Mouse (Mus musculus) bone marrow macrophage, adult 2 months (primary cell): Measurements from ENCODE around the gene Slc35e3. TPM values are rescaled to one million over a fixed set of nuclear protein-coding genes. Genes with fewer than 3 reads are reported as not detected.

Experiments used
- H3K27ac ChIP-seq: 2 replicates; pipeline ENCODE4 v1.5.1; 2012; ENCODE audit warnings: low read depth, low read length; ENCODE audit not compliant: insufficient read depth
- H3K4me1 ChIP-seq: 2 replicates; pipeline ENCODE4 v1.6.1; 2012; ENCODE audit warnings: low read length; ENCODE audit not compliant: control insufficient read depth, insufficient read depth
- H3K4me3 ChIP-seq: 2 replicates; pipeline ENCODE4 v1.5.1; 2012; ENCODE audit warnings: mild to moderate bottlenecking, low read length, moderate library complexity; ENCODE audit not compliant: insufficient read depth
- CTCF ChIP-seq: IDR thresholded peaks from 2 replicates; pipeline ENCODE4 v1.5.1; 2012; ENCODE audit warnings: low read depth, mild to moderate bottlenecking, low read length, moderate library complexity
- POLR2A ChIP-seq: IDR thresholded peaks from 2 replicates; pipeline ENCODE4 v1.6.1; 2012; ENCODE audit warnings: mild to moderate bottlenecking, low read depth, low read length, borderline replicate concordance
- polyA plus RNA-seq: library from polyadenylated mRNA; stranded (reverse); fragments of >200 nt; gene quantifications from 2 replicates; pipeline ENCODE4 v1.2.4, GENCODE M21; 2012; ENCODE audit not compliant: missing spikeins, insufficient read depth, insufficient read length

Gene Slc35e3
- polyA plus RNA-seq, 1 experiment, result 5.4 TPM

DNA sequence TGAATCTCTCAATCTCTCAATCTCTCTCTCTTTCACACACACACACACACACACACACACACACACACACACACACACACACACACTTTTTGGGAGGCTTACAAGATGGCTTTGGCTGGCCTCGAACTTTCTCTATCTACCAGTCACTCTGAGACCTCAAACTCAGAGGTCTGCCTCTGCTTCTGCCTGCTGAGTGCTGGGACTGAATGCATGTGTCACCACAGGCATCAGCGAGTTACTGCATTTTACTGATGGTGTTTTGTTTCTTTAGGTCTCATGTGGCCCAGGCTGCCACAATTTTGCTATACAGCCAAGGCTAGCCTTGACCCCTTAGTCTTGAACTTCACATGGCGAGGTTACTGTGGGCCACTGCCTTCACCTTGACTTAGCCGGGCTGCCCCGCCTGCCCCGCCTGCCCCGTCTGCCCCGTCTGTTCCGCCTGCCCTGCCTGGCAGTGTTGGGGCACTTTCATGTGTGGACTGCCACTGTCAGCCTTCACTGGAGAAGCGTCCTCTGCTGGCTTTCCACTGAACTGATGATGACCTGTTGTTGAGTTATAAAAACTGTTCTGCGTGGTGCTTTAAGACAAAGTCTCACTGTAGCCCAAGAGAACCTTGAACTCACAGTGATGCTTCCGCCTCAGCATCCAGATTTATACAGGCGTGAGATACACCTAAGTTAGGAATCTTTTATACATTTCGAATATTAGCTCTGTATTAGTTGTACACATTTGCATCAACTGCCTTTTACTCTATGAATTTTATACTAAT lies 36.5 kb upstream of the Slc35e3 start:
- Histone ChIP-seq H3K4me3 (no peak overlapping the region), H3K27ac (no peak overlapping the region), H3K4me1 (no peaks in the 10 kb centered on the region)
- no peak for TF ChIP-seq POLR2A
- TF ChIP-seq CTCF, result no peak

DNA sequence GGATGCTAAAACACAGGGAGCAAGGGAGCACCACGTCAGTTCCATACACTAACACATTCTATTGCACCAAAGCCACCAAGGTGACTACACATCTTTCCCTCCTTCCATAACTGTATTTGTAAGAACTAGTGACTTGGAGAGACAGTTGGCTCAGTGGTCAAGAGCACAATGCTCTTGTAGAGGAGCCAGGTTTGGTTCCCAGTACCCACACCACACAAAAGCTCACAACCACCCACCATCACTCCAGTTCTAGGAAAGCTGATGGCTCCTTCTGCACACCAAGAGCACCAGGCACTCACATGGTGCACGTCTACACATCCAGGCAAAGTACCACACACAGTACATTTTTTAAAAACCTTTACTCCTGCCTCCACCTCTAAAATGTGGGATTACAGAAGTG lies 35.9 kb upstream of the Slc35e3 start:
- Histone ChIP-seq H3K27ac (no peak overlapping the region), H3K4me1 (no peaks in the 10 kb centered on the region), H3K4me3 (no peak overlapping the region)
- TF ChIP-seq POLR2A (no peak), CTCF (no peak)

DNA sequence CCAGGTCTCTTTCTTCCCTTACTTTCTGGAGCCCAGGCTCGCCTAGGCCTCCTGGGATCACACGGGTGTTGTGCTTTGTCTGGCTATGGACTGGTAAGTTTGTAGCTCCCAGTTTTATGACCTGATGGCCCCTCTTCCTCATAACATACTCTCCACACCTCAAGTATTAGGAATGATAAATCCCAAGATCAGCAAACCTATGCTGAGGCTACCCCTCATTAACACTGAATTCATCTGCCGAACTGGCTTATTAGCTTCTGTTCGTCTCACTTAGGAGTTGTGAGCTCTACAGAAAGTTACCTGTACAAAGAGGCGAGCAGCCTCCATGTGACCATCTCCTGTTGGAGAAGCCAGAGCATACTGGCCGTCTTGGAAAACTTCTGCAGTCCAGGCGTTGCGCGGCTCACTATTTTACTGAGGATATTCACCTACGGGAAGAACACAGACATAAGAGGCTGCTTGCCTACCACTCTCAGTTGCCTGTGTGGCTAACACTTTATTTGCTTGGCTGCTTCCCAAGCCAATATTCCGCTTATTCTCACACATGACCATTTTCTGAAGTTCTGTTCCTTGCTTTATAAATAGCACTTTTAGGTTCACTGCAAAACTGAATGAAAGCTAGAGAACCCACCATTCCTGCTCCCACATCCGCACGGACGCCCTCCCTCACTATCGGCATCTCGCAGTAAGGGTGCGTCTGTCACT lies 35.0 kb upstream of the Slc35e3 start:
- Histone ChIP-seq H3K27ac (no peak overlapping the region), H3K4me1 (no peaks in the 10 kb centered on the region), H3K4me3 (no peak overlapping the region)
- no peak for TF ChIP-seq CTCF
- no peak for TF ChIP-seq POLR2A

DNA sequence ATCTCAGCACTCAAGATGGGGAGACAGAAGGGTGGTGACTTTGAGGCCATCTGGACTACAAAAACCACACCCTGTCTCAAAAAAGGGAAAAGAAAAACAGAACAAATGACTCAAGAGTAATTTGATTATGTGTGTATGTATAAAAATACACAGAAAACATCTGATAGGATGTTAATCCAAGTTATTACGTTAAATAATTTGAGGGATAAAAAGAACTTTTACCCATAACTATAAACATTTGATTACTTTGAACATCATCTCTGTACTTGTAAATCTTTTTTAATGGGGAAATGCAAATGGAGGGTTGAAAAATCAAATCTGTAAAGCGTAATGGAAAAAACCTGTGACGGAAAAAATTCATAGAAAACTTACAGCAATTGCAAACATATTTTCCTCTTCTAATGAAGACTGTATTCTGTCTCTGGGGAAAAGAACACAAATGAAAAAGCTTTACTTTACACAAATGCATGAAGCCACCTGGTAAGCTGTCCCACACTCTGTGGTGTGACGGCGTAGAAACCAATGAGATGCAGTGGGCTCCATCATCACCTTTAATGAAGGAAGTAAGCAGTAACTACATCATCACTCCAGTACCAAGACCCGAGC lies 34.2 kb upstream of the Slc35e3 start:
- TF ChIP-seq POLR2A (no peak), CTCF (no peak)
- H3K4me3 ChIP-seq, result no peak overlapping the region
- no peaks in the 10 kb centered on the region for H3K4me1 ChIP-seq
- no peak overlapping the region for H3K27ac ChIP-seq

DNA sequence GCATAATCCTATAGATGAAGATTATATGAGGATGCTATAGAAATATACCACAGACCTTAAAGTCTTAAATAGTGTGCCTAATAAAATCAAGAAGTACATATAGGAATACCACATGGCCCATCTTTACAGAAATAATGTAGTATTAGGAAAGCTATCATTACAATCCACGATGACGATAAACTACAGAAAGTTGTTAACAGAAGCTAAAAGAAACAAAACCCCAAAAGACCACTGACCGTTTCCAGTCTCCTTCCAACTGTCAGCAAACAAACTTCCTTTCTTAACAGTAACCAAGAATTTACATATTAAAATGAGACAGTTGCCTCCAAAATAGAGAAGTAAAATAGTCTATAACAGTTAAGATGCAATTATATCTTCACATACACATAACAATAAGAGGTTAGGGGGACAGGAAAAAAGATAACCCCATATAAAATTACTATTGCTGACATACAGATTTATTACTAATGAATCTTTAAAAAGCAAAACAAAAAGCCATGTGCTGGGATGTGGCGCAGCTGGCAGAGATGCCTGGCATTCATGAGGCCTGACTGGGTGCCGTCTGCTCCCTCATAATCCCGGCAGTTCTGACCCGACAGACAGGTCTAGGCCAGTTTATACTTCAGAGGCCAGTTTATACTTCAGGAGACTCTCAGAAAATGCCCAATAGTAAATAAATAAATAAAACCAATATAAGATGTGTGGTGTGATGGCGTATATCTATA lies 33.6 kb upstream of the Slc35e3 start:
- Histone ChIP-seq H3K4me1 (no peaks in the 10 kb centered on the region), H3K4me3 (no peak overlapping the region), H3K27ac (no peak overlapping the region)
- TF ChIP-seq POLR2A, result no peak
- TF ChIP-seq CTCF, result no peak

DNA sequence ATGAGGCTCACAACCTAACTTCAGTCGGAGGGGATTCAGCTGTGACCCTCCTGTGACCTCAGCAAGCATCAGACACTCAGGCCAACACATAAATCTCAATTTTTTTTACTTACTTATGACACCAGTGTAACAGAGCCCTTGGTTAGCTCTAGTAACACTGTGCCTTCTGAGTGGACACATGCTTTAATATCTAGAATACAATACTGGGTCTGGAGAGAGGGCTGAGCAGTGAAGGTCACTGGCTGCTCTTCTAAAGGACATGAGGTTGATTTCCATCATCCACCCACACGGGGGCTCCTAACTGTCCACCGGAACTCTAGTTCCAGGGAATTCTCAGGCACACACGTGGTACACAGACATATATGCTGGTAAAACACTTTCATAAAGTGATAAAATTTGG lies 32.8 kb upstream of the Slc35e3 start:
- Histone ChIP-seq H3K27ac (no peak overlapping the region), H3K4me1 (no peaks in the 10 kb centered on the region), H3K4me3 (no peak overlapping the region)
- no peak for TF ChIP-seq CTCF
- TF ChIP-seq POLR2A, result no peak

DNA sequence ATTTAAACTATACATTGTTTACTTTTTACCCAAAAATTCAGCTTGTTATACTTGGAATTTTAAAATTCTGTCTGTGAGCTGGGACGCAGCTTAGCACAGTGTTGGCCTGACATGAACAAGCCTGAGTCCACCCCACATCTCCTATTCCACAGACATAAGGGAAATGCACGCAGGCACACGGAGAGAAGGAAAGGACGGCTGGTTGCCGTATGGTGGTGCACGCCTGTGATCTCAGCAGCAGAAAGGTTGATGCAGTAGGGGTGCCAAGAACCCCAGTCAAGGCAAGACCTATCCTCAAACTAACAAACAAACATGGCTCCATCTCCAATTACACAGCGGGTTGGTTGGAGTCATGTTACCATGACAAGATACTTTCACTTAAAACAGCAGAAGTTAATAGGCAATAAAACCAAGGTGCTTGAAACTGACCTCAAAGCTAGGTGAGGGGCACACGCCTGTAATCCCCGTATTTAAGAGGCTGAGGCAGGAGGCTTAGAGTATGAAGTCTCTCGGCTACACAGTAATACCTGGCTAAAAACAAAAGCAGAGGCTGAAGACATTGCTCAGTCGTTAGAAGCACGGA lies 32.3 kb upstream of the Slc35e3 start:
- H3K4me1 ChIP-seq, result no peaks in the 10 kb centered on the region
- no peak for TF ChIP-seq POLR2A
- no peak for TF ChIP-seq CTCF

DNA sequence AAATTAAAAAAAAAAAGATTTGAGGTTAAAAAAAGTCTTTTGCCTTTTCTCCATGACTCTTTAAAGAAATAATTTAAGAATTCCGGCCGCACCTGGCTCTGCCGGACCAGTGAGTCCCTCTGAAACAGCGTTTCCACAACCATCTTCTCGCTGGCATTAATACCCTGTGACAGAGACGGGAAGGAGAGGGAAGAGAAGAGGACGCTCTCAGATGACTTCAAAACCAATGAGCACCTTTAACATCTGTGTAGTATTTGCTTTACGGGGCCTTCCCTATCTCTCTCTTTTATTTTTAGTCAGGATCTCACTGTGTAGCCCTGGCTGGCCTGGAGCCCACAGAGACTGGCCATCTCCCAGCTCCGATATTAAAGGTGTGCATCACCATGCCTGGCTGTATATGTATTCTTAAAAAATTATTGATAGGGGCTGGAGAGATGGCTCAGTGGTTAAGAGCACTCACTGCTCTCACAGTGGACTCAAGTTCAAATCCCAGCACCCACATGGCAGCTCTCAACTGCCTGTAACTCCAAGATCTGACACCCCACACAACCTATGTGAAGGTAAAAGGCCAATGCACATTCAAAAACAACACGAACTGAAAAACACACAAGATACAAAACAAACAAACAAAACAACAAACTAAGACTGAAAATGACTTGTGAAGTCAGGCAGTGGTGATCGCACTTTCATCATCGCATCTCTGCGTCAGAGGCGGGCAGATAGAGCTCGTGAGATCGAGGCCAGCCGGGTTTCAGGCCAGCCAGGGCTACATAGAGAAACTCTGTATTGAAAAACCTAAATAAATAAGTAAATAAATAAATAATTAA lies 31.5 kb upstream of the Slc35e3 start:
- H3K27ac ChIP-seq, result no peak overlapping the region

More for the DNA sequence above, 32.3 kb upstream of the Slc35e3 start:
- Histone ChIP-seq H3K27ac (no peak overlapping the region), H3K4me3 (no peak overlapping the region)

DNA sequence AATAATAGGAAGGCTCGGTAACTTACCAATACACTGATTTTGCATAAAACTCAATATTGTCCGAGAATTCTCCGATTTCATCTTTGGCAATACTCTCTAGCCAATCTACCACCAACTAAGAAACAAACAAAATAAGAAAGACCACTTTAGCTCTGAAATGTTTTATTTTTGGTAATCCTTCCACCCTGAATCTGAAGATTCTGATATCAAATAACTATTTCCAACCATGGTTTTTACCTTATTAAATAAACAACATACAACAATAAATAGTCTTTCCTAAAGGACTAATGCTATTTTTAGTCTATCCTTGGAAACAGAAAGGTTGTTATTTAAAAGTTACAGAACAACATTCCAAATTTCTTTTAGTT lies 30.9 kb upstream of the Slc35e3 start:
- Histone ChIP-seq H3K27ac (no peak overlapping the region), H3K4me3 (no peak overlapping the region), H3K4me1 (no peaks in the 10 kb centered on the region)
- TF ChIP-seq POLR2A (no peak), CTCF (no peak)

More for the DNA sequence above, 31.5 kb upstream of the Slc35e3 start:
- Histone ChIP-seq H3K4me3 (no peak overlapping the region), H3K4me1 (no peaks in the 10 kb centered on the region)
- TF ChIP-seq POLR2A, result no peak
- TF ChIP-seq CTCF, result no peak
